ENCODE assay signal across 8 mouse cellular contexts in genomic region chr2:170222819-170223218, GRCm38 (mm10).
DNase-seq lines count a peak whose midpoint lies in the region; ATAC-seq lines count a peak whose summit lies in the region.

No protein-coding gene starts in this region.

- no peaks in the 10 kb centered on the region for H3K9me3 ChIP-seq in heart, embryonic 12.5 days (replicated peaks)

- H3K27ac ChIP-seq in heart, embryonic 12.5 days (ENCODE audit: poor library complexity, severe bottlenecking), result peak overlapping the region; percentile 76
- H3K27ac ChIP-seq in macrophage, result peak overlapping the region; percentile 8; the same call in 1 of the 2 replicates

- peak overlapping the region; percentile 63 for H3K4me2 ChIP-seq in heart, embryonic 12.5 days

- no peaks in the 10 kb centered on the region for H3K79me2 ChIP-seq in macrophage (ENCODE audit: inconsistent target)

- H3K36me3 ChIP-seq in heart, embryonic 12.5 days, result no peaks in the 10 kb centered on the region
- H3K36me3 ChIP-seq in macrophage (ENCODE audit: inconsistent target), result no peaks in the 10 kb centered on the region

- H3K4me3 ChIP-seq in heart, embryonic 12.5 days, result peak overlapping the region; percentile 30; the same call in 1 of the 2 replicates
- no peak overlapping the region for H3K4me3 ChIP-seq in macrophage (ENCODE audit: inconsistent target)

- WGBS in heart, embryonic 12.5 days, result 0% methylated on average over 6 of the region's 6 CpGs
- 7% methylated on average over 6 of the region's 6 CpGs for WGBS in macrophage (ENCODE audit: missing documents)

- ATAC-seq in heart, embryonic 12.5 days (ENCODE audit: insufficient number of reproducible peaks, low FRiP score), result no peak
- no peak for ATAC-seq in activated CD4-positive, CD25-positive, alpha-beta regulatory T cell, adult 4 months
- no peak for ATAC-seq in erythroid progenitor cell, adult 5-6 weeks (replicated peaks; ENCODE audit: low FRiP score, poor library complexity, severe bottlenecking)

- DNase-seq in heart, adult 8-10 months (ENCODE audit: low spot score), result no peak
- peak; percentile 48 for DNase-seq in c-Kit-positive CD71-positive TER-119-positive erythroid progenitor cells, embryonic 14.5 days (ENCODE audit: low spot score)
- DNase-seq in heart, postnatal 4 days, result peak; percentile 42
- DNase-seq in ovary, adult 18-20 months (ENCODE audit: low spot score), result no peak

- no peaks in the 10 kb centered on the region for H3K27me3 ChIP-seq in heart, embryonic 12.5 days (replicated peaks)

- peak overlapping the region; percentile 59 for H3K9ac ChIP-seq in heart, embryonic 12.5 days

- H3K4me1 ChIP-seq in heart, embryonic 12.5 days (replicated peaks), result peaks cover 53% of the 10 kb centered on the region

Comparison
In these comparisons a context has a peak if more than half of its experiments do, and no peak if none do; other contexts are left out.
1. DNase-seq: peak in c-Kit-positive CD71-positive TER-119-positive erythroid progenitor cells, embryonic 14.5 days (single experiment) and heart, postnatal 4 days (single experiment); none in heart, adult 8-10 months (single experiment) and ovary, adult 18-20 months (single experiment).